Mouse (Mus musculus) G1E (cell line): ENCODE results near the gene Gpr142.

Experiments used
- CTCF ChIP-seq: IDR thresholded peaks from 2 replicates; pipeline ENCODE4 v1.5.1; 2012; ENCODE audit warnings: low read depth, low read length, inconsistent platforms, mixed read lengths
- POLR2AphosphoS5 ChIP-seq: IDR thresholded peaks from 2 replicates; pipeline ENCODE4 v1.6.1; 2012; ENCODE audit warnings: low read depth, low read length, inconsistent platforms; ENCODE audit not compliant: insufficient replicate concordance

- TF ChIP-seq CTCF: no peak
- no peak for TF ChIP-seq POLR2AphosphoS5
Measured at GRCm38 (mm10) chr11:114809371-114809770, 10.6 kb downstream of the Gpr142 start.
